Mouse (Mus musculus) heart, embryonic 13.5 days (tissue): ENCODE measurements around the gene Cyp2t4. TPM values are rescaled to one million over a fixed set of nuclear protein-coding genes. Genes with fewer than 3 reads are reported as not detected.

ENCODE experiments used
- ATAC-seq: fragments of 200-750 bp; cut with Nextera tagmentation; 2 replicates; pipeline ENCODE4 v1.8.0; 2017; ENCODE audit warnings: moderate TSS enrichment; ENCODE audit not compliant: insufficient number of reproducible peaks, low FRiP score, low TSS enrichment; ENCODE audit errors: extremely low read depth
- H3K27ac ChIP-seq: fragments of 300-500 bp; sonication (generic); replicated peaks from 2 replicates; pipeline ENCODE4 v1.5.1; 2015; ENCODE audit warnings: moderate library complexity, mild to moderate bottlenecking, inconsistent platforms
- H3K27me3 ChIP-seq: fragments of 300-500 bp; sonication (generic); replicated peaks from 2 replicates; pipeline ENCODE4 v1.6.1; 2015; ENCODE audit warnings: mild to moderate bottlenecking, inconsistent platforms
- H3K36me3 ChIP-seq: fragments of 300-500 bp; sonication (generic); 2 replicates; pipeline ENCODE4 v1.6.1; 2015; ENCODE audit warnings: mild to moderate bottlenecking, inconsistent platforms
- H3K4me1 ChIP-seq: fragments of 300-500 bp; sonication (generic); 2 replicates; pipeline ENCODE4 v1.6.1; 2015; ENCODE audit warnings: inconsistent platforms
- H3K4me2 ChIP-seq: fragments of 300-500 bp; sonication (generic); 2 replicates; pipeline ENCODE4 v1.6.1; 2015; ENCODE audit warnings: inconsistent platforms, mild to moderate bottlenecking, moderate library complexity
- H3K4me3 ChIP-seq: fragments of 300-500 bp; sonication (generic); 2 replicates; pipeline ENCODE4 v1.5.1; 2015; ENCODE audit warnings: moderate library complexity, mild to moderate bottlenecking, inconsistent platforms
- H3K9ac ChIP-seq: fragments of 300-500 bp; sonication (generic); 2 replicates; pipeline ENCODE4 v1.6.1; 2015; ENCODE audit warnings: inconsistent platforms, mild to moderate bottlenecking, moderate library complexity
- H3K9me3 ChIP-seq: fragments of 300-500 bp; sonication (generic); 2 replicates; pipeline ENCODE4 v1.6.1; 2016; ENCODE audit warnings: inconsistent platforms
- WGBS: fragments of 180-500 bp; shearing (Covaris S2); methylation state at CpG from one replicate; pipeline ENCODE4 v1.1.7; 2015; ENCODE audit warnings: mixed read lengths; 5-methylcytosine and 5-hydroxymethylcytosine counted together
- polyA plus RNA-seq: library from polyadenylated mRNA; unstranded; fragments of >200 nt; fragmentation: Nextera tagmentation; extraction: Ambion mirVana; gene quantifications from 2 replicates; pipeline ENCODE4 v1.2.1, GENCODE M21; 2015

The Cyp2t4 gene
- polyA plus RNA-seq, 1 experiment from 2014 or later, result 0.12 TPM

GRCm38 (mm10) chr7:27162780-27163449 lies 9.4 kb downstream of the Cyp2t4 start:
- Histone ChIP-seq H3K9ac (peak overlapping the region; percentile 96), H3K4me2 (peak overlapping the region; percentile 87), H3K4me1 (peaks cover 63% of the 10 kb centered on the region), H3K4me3 (peak overlapping the region; percentile 80), H3K9me3 (no peaks in the 10 kb centered on the region), H3K27ac (no peak overlapping the region), H3K27me3 (no peaks in the 10 kb centered on the region), H3K36me3 (peaks cover 63% of the 10 kb centered on the region)
- ATAC-seq, result no peak
- 74% methylated on average over 5 of the region's 5 CpGs for WGBS

DNA sequence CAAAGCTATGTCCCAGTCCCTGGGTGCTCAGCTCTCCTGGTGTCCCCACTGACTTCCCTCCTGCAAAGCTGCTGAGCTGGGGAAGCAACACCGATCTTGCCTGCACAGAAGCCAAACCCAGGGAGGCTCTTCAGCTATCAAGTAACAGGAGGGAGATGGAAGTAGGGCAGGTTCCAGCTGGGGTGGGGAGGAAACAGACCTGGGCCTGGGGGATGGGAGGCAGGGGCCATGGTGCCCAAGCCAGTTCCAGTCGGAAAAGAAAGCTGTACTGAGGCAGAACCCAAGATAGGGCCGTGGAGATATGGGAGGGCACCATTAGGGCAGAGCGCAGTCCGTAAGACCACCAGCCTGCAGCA lies 9.9 kb downstream of the Cyp2t4 start:
- Histone ChIP-seq H3K36me3 (peaks cover 58% of the 10 kb centered on the region), H3K4me2 (peak overlapping the region; percentile 87), H3K27ac (0 out of 2 replicates have a peak overlapping the region, but pooled peaks have one; percentile 6), H3K9me3 (no peaks in the 10 kb centered on the region), H3K9ac (peak overlapping the region; percentile 96), H3K4me1 (peaks cover 66% of the 10 kb centered on the region), H3K4me3 (peak overlapping the region; percentile 80), H3K27me3 (no peaks in the 10 kb centered on the region)
- WGBS, result 57% methylated on average over 5 of the region's 5 CpGs
- ATAC-seq, result no peak

DNA sequence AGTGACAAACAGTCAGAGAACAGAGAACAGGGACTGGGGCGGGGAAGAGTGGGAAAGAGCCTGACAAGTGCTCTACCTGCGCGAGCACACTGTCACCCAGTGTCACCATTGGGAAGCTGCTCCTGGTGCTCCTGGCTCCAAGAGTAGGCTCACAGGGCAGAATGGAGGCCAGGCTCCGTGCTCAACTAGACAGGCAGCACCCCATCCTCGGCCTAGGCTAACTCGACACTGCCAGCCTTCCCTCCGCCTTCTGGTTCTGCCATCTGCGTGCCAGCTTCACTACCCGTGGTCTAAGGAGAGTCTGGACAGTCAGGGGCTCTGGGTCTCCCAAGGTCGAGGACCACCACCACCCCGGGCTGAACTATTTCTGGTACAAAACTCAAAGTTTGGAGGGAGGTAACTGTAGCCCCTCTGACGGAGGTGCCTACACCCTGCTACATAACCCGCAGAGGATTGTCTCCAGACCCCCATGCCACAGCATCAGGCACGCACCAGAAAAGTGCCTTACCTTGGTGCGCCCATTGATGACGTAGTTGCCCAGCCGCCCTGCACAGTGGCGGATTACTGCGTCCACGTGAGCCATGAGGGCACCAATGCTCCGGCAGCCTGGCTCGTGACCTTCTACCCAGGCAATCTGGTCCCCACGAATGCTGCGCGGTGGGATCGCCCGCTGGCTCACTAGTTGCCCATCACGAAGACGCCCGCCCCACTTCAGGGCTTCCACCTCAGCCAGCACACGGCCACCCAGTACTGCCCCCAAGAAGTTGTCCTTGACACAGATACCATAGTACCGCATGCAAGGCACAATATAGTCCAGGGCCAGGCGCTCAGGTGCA lies 10.8 kb downstream of the Cyp2t4 start:
- 79% methylated on average over 33 of the region's 33 CpGs for WGBS
- ATAC-seq, result no peak

DNA sequence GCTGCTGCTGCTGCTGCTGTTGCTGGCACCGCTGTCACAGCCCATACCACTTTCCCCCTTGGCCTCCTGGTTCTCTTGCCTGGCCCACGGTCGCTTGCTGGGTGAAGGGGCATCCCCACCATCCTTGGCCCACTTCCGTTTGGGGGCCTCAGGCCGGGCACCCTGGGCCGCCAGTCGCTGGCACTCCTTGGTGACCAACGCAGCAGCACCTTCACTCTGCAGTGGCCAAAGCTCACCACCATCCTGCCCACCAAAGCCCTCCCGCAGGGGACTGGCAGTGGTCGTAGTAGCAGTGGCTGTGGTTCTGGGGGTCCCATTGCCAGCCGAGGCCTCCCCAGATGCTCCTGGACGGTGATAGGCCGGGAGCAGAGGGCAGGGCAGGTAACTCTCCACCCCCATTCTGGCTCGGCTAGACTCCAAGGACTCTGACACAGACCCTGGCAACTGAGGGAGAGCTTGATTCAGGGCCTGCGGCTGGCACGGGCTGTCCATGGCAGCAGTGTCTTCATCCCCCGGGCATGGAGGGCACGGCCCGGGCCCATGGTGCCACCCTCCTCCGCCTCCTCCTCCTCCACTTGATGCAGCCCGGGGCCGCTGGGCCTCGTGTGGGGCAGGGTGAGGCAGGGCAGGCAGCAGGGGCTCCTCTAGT lies 11.6 kb downstream of the Cyp2t4 start:
- Histone ChIP-seq H3K4me1 (peaks cover 65% of the 10 kb centered on the region), H3K4me3 (peak overlapping the region; percentile 80), H3K4me2 (peak overlapping the region; percentile 87), H3K9me3 (no peaks in the 10 kb centered on the region), H3K27me3 (no peaks in the 10 kb centered on the region), H3K27ac (peak overlapping the region; percentile 98), H3K36me3 (peaks cover 49% of the 10 kb centered on the region), H3K9ac (peak overlapping the region; percentile 96)
- WGBS, result 66% methylated on average over 23 of the region's 23 CpGs
- no peak for ATAC-seq

More for the DNA sequence above, 10.8 kb downstream of the Cyp2t4 start:
- peaks cover 51% of the 10 kb centered on the region for H3K36me3 ChIP-seq
- peak overlapping the region; percentile 96 for H3K9ac ChIP-seq
- H3K27ac ChIP-seq, result no peak overlapping the region
- no peaks in the 10 kb centered on the region for H3K27me3 ChIP-seq
- peaks cover 66% of the 10 kb centered on the region for H3K4me1 ChIP-seq
- H3K9me3 ChIP-seq, result no peaks in the 10 kb centered on the region
- peak overlapping the region; percentile 87 for H3K4me2 ChIP-seq
- H3K4me3 ChIP-seq, result peak overlapping the region; percentile 80

DNA sequence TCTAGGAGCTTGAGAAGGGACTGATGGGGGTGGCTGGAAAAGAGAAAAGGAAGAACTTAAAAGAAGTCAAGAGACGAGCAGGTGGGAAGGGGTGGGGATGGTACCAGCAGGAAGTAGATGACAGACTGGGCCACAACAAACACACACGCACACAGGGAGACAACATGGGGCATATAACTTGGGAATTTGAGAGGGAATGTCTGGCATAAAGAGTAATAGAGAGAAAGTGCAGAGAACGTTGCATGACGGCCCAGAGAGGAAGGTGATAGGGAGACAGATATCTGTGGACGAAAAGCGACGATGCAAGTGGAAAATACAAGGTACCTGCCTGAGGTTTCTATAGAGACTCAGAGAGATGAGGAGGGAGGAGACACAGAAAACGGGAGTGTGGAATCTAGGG lies 12.2 kb downstream of the Cyp2t4 start:
- Histone ChIP-seq H3K9ac (peak overlapping the region; percentile 96), H3K27me3 (no peaks in the 10 kb centered on the region), H3K4me3 (peak overlapping the region; percentile 80), H3K4me2 (peak overlapping the region; percentile 87), H3K9me3 (no peaks in the 10 kb centered on the region), H3K4me1 (peaks cover 60% of the 10 kb centered on the region), H3K27ac (peak overlapping the region; percentile 98), H3K36me3 (peaks cover 54% of the 10 kb centered on the region)
- 3% methylated on average over 8 of the region's 8 CpGs for WGBS
- ATAC-seq, result no peak

DNA sequence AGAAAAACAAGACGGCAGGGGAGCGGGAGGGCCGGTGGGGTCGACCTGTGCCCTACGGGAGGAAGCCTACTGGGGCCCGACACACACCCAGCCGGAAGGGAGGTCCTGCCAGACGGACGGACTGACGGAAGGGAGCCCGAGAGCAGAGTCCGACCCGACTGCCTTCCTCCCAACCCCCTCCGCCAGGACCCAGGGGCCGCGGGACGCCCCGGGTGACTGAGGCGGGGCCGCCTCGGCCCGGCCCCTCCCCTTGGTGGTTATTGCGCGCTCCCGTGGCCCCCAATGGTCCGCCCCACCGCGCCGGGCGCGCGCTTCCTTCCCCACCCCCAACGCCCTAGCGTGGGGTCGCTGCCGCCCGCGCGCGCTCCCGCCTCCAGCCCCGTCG lies 12.7 kb downstream of the Cyp2t4 start:
- Histone ChIP-seq H3K27me3 (no peaks in the 10 kb centered on the region), H3K9me3 (no peaks in the 10 kb centered on the region), H3K9ac (peak overlapping the region; percentile 96), H3K4me1 (peaks cover 56% of the 10 kb centered on the region), H3K4me2 (peak overlapping the region; percentile 87), H3K36me3 (peaks cover 55% of the 10 kb centered on the region), H3K4me3 (peak overlapping the region; percentile 80), H3K27ac (peak overlapping the region; percentile 98)
- ATAC-seq, result peak; percentile 82
- under 1% methylated on average over 20 of the region's 43 CpGs for WGBS

- peak within 1 kb of the TSS; percentile 80 for H3K4me3 ChIP-seq
- H3K9me3 ChIP-seq, result no peaks in the 10 kb centered on the region
- WGBS, result 1% methylated on average over 60 of the region's 61 CpGs
- peak within 1 kb of the TSS; percentile 96 for H3K9ac ChIP-seq
- H3K4me2 ChIP-seq, result peak within 1 kb of the TSS; percentile 87
- H3K27ac ChIP-seq, result peak within 1 kb of the TSS; percentile 98
- H3K4me1 ChIP-seq, result peaks cover 50% of the 10 kb centered on the region
- no peaks in the 10 kb centered on the region for H3K27me3 ChIP-seq
- H3K36me3 ChIP-seq, result peaks cover 56% of the 10 kb centered on the region
- ATAC-seq, result peak; percentile 83
These were observed 13.3 kb downstream of the Cyp2t4 start, which contains the start of gene Egln2 for GRCm38 (mm10) chr7:27166614-27167474. Gene Egln2 (minus strand): TSS chr7:27166802.

DNA sequence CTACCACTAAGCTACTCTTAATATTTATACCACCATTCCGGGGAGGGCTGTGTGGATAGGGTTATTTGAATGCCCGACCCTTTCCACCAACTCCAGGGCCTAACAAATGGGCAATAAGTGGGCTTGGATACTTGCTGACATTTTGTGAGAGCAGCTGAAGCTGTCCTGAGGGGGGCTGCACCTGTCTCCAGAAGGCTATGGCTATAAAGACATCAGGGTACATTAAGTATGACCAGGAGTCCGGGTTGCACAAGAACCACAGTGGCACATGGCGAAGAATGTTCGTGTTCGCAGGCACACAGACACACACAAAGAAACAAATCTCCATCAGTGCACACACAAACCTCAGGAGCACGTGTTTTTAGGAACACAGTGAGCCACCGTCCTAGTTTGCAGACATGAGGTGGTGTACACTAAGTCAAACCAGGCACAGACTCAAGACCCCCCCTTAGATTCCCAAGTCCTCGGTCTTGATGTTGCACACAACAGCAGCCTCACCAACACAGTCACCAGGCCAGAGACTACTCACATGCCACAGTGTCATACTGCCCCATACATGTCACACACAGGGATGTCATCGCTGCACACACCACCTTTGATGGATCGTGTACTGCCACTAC lies 14.1 kb downstream of the Cyp2t4 start:
- Histone ChIP-seq H3K4me1 (peaks cover 43% of the 10 kb centered on the region), H3K9me3 (no peaks in the 10 kb centered on the region), H3K4me3 (peak overlapping the region; percentile 80), H3K4me2 (peak overlapping the region; percentile 87), H3K36me3 (peaks cover 56% of the 10 kb centered on the region), H3K9ac (peak overlapping the region; percentile 96), H3K27ac (peak overlapping the region; percentile 98), H3K27me3 (no peaks in the 10 kb centered on the region)
- ATAC-seq, result no peak
- WGBS, result 73% methylated on average over 11 of the region's 11 CpGs

DNA sequence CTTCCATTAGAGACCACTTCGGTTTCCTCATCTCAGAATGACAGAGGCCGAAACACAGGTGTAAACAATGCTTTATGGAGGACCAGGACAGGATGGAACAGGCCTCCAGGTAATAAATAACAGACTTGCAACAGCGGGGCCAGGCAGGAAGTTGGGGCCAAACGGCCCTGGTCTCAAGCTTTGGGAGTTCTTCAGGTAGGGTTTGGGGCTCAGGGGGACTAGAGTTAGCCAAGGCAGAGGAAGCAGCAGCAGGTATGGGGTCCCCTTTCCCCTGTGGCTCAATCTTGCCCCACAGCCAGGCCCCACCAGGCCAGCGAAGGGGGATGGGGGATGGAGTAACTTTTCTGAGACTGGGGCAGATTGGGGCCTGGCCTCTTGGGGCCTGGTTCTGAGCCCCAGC lies 14.9 kb downstream of the Cyp2t4 start:
- peaks cover 35% of the 10 kb centered on the region for H3K4me1 ChIP-seq
- no peak for ATAC-seq
- no peak overlapping the region for H3K4me3 ChIP-seq
- 89% methylated on average over 5 of the region's 5 CpGs for WGBS
- H3K27ac ChIP-seq, result no peak overlapping the region
- H3K9me3 ChIP-seq, result no peaks in the 10 kb centered on the region
- peaks cover 56% of the 10 kb centered on the region for H3K36me3 ChIP-seq
- no peaks in the 10 kb centered on the region for H3K27me3 ChIP-seq
- H3K4me2 ChIP-seq, result no peak overlapping the region
- no peak overlapping the region for H3K9ac ChIP-seq

GRCm38 (mm10) chr7:27170981-27171380 lies 17.5 kb downstream of the Cyp2t4 start:
- Histone ChIP-seq H3K27me3 (no peaks in the 10 kb centered on the region), H3K4me2 (no peak overlapping the region), H3K4me1 (peaks cover 11% of the 10 kb centered on the region), H3K27ac (no peak overlapping the region), H3K9me3 (no peaks in the 10 kb centered on the region), H3K4me3 (no peak overlapping the region), H3K9ac (no peak overlapping the region), H3K36me3 (peaks cover 61% of the 10 kb centered on the region)
- WGBS, result 82% methylated on average over 3 of the region's 3 CpGs
- ATAC-seq, result no peak
